Mouse (Mus musculus): ENCODE measurements around the gene Itgad.

GRCm38 (mm10) chr7:128248081-128249042, 94.2 kb downstream of the Itgad start:
- TF ChIP-seq CTCF (IDR thresholded peaks at IDR 0.05 in 2 of 3, conservative IDR thresholded peaks at IDR 0.05 in 1 of 3; ENCODE audit: control insufficient read depth in 1 of 3, insufficient read depth in 1 of 3, low read depth in 2 of 3, low read length in 3 of 3, poor library complexity in 1 of 3, severe bottlenecking in 1 of 3), result no peak
- no peak for TF ChIP-seq POLR2A (IDR thresholded peaks at IDR 0.05; ENCODE audit: control insufficient read depth in 1 of 2, insufficient read depth in 1 of 2, low read depth in 1 of 2, low read length in 2 of 2, poor library complexity in 1 of 2)
- no peak for TF ChIP-seq RCOR1 (IDR thresholded peaks at IDR 0.05; ENCODE audit: low read depth, low read length)
- TF ChIP-seq KAT2A (conservative IDR thresholded peaks at IDR 0.05; ENCODE audit: low read depth, low read length), result no peak
- TF ChIP-seq MYC (IDR thresholded peaks at IDR 0.05; ENCODE audit: low read depth, low read length), result no peak
- no peak for TF ChIP-seq MEF2A (IDR thresholded peaks at IDR 0.05; ENCODE audit: extremely low read depth, insufficient replicate concordance, low read depth, low read length, poor library complexity, severe bottlenecking)
- TF ChIP-seq EP300 (IDR thresholded peaks at IDR 0.05; ENCODE audit: low read depth in 1 of 2, low read length in 2 of 2), result no peak
- no peak for TF ChIP-seq RAD21 (IDR thresholded peaks at IDR 0.05; ENCODE audit: low read depth, low read length)
- no peak for TF ChIP-seq GABPA (IDR thresholded peaks at IDR 0.05; ENCODE audit: low read depth, low read length)
- no peak for TF ChIP-seq USF1 (IDR thresholded peaks at IDR 0.05; ENCODE audit: low read depth, low read length)

Data from MEL (cell line).